Mouse (Mus musculus) hindbrain, embryonic 12.5 days (tissue): Measurements from ENCODE around the gene Olfr588-ps1. TPM values are rescaled to one million over a fixed set of nuclear protein-coding genes. Genes with fewer than 3 reads are reported as not detected.
"Not testable (repeated sequence)": the region's sequence is repeated elsewhere in the genome, so short reads cannot be mapped to it uniquely, and the experiment has no call there.

Experiments used
- ATAC-seq: fragments of 200-750 bp; cut with Nextera tagmentation; 2 replicates; pipeline ENCODE4 v1.8.0; 2017; ENCODE audit warnings: moderate TSS enrichment; ENCODE audit not compliant: low FRiP score
- H3K27ac ChIP-seq: fragments of 300-500 bp; sonication (generic); 2 replicates; pipeline ENCODE4 v1.5.1; 2016; ENCODE audit warnings: mild to moderate bottlenecking
- H3K27me3 ChIP-seq: fragments of 300-500 bp; sonication (generic); 2 replicates; pipeline ENCODE4 v1.6.1; 2016; ENCODE audit warnings: mild to moderate bottlenecking
- H3K36me3 ChIP-seq: fragments of 300-500 bp; sonication (generic); 2 replicates; pipeline ENCODE4 v1.6.1; 2016; ENCODE audit warnings: mild to moderate bottlenecking
- H3K4me1 ChIP-seq: fragments of 300-500 bp; sonication (generic); 2 replicates; pipeline ENCODE4 v1.6.1; 2016
- H3K4me2 ChIP-seq: fragments of 300-500 bp; sonication (generic); replicated peaks from 2 replicates; pipeline ENCODE4 v1.6.1; 2016; ENCODE audit warnings: mild to moderate bottlenecking
- H3K4me3 ChIP-seq: fragments of 300-500 bp; sonication (generic); 2 replicates; pipeline ENCODE4 v1.5.1; 2016; ENCODE audit warnings: mild to moderate bottlenecking
- H3K9ac ChIP-seq: fragments of 300-500 bp; sonication (generic); 2 replicates; pipeline ENCODE4 v1.6.1; 2016; ENCODE audit warnings: mild to moderate bottlenecking, moderate library complexity
- H3K9me3 ChIP-seq: fragments of 300-500 bp; sonication (generic); replicated peaks from 2 replicates; pipeline ENCODE4 v1.6.1; 2016; ENCODE audit warnings: mild to moderate bottlenecking
- WGBS: fragments of 180-500 bp; shearing (Covaris S2); methylation state at CpG from one replicate; pipeline ENCODE4 v1.1.7; 2016; 5-methylcytosine and 5-hydroxymethylcytosine counted together
- polyA plus RNA-seq: library from polyadenylated mRNA; unstranded; fragments of >200 nt; fragmentation: Nextera tagmentation; extraction: Ambion mirVana; gene quantifications from 2 replicates; pipeline ENCODE4 v1.2.1, GENCODE M21; 2016

Gene Olfr588-ps1
- not detected in 2 replicates for polyA plus RNA-seq

DNA sequence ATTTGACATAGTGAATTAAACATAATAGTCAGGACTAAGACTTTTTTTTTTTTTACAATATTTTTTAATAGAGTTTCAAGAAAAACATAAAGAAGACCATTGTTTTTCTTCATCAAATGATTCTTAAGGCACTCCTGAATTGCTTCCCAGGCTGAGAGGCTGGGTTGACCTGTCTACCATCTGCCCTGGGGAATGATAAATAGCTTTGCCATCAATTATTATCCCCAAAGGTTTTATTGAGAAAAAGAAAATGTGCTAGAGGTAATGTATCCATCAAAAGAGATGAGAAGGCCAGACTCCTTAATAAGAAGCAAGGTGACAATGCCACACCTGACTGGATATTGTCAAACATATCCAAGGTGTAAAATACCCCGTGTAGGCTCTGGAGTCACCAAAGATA is at the start of gene Olfr588-ps1:
Gene Olfr588-ps1, plus strand, starts transcription at position 301 of the 400 bp plus-strand sequence.
- no peak within 1 kb of the TSS for H3K4me2 ChIP-seq
- no peaks in the 10 kb centered on the region for H3K4me1 ChIP-seq
- no peak for ATAC-seq
- H3K4me3 ChIP-seq = no peak within 1 kb of the TSS
- H3K27me3 ChIP-seq = no peaks in the 10 kb centered on the region
- no peaks in the 10 kb centered on the region for H3K36me3 ChIP-seq
- no peak within 1 kb of the TSS for H3K27ac ChIP-seq
- H3K9me3 ChIP-seq = no peaks in the 10 kb centered on the region
- 92% methylated on average over 1 of the region's 1 CpGs for WGBS
- no peak within 1 kb of the TSS for H3K9ac ChIP-seq

- 93% methylated on average over 1 of the region's 1 CpGs for WGBS
- H3K9me3 ChIP-seq = no peaks in the 10 kb centered on the region
- no peaks in the 10 kb centered on the region for H3K27me3 ChIP-seq
- no peak within 1 kb of the TSS for H3K9ac ChIP-seq
- H3K4me1 ChIP-seq = no peaks in the 10 kb centered on the region
- H3K36me3 ChIP-seq = no peaks in the 10 kb centered on the region
- no peak for ATAC-seq
- no peak within 1 kb of the TSS for H3K27ac ChIP-seq
- H3K4me2 ChIP-seq = no peak within 1 kb of the TSS
- H3K4me3 ChIP-seq = no peak within 1 kb of the TSS
These were observed 43.3 kb upstream of the Olfr588-ps1 start, which contains the start of gene Olfr585 for GRCm38 (mm10) chr7:103097420-103097819. Gene Olfr585 (plus strand): TSS chr7:103097720.

DNA sequence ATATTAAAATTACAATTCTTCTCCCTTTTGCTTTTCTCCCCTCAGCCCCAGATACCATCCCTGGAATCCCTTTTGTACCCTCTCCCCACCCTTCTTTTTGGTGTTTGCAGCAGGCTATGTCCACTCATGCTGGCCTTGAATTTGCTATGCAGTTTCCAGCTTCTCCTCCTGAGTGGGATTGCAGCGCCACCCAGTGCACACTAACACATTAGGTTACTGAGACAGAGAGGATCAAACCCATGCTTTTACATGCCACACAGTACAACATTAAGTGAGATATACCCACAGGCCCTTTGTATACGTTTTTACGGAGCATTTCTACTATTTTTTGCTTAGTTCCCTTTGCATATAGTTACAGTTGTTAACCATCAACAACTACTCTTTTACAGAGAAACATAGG is 21.3 kb upstream of the Olfr588-ps1 start:
- Histone ChIP-seq H3K27me3 (no peaks in the 10 kb centered on the region), H3K4me2 (no peak overlapping the region), H3K9ac (no peak overlapping the region), H3K36me3 (no peaks in the 10 kb centered on the region), H3K9me3 (no peaks in the 10 kb centered on the region), H3K27ac (no peak overlapping the region), H3K4me1 (no peaks in the 10 kb centered on the region), H3K4me3 (no peak overlapping the region)
- no peak for ATAC-seq
- 50% methylated on average over 3 of the region's 3 CpGs for WGBS

DNA sequence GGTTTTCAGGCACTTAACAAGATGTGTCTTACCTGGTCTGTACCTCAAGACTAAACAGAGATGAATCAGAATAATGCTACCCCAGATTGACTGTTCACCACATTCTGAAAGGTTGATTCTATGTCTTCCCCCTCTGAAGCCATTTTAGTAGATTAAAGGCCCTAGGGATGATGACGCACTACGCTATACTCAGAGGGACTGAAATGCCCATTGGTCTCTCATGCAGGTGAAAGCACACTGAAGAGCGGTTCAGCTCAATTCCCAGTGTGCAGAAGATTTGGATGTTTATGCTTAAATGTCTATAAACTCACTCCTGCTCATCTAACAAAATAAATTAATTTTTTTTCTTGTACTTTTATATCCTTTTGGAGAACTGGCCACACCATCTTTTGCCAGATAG is 15.1 kb upstream of the Olfr588-ps1 start, which contains the start of gene Olfr586:
Gene Olfr586, minus strand, starts transcription at position 101 of the 400 bp plus-strand sequence.
- ATAC-seq = no peak
- no peak within 1 kb of the TSS for H3K9ac ChIP-seq
- H3K27ac ChIP-seq = no peak within 1 kb of the TSS
- H3K36me3 ChIP-seq = no peaks in the 10 kb centered on the region
- no peaks in the 10 kb centered on the region for H3K4me1 ChIP-seq
- H3K4me2 ChIP-seq = no peak within 1 kb of the TSS
- WGBS = 91% methylated on average over 3 of the region's 3 CpGs
- no peaks in the 10 kb centered on the region for H3K9me3 ChIP-seq
- no peaks in the 10 kb centered on the region for H3K27me3 ChIP-seq
- H3K4me3 ChIP-seq = no peak within 1 kb of the TSS

DNA sequence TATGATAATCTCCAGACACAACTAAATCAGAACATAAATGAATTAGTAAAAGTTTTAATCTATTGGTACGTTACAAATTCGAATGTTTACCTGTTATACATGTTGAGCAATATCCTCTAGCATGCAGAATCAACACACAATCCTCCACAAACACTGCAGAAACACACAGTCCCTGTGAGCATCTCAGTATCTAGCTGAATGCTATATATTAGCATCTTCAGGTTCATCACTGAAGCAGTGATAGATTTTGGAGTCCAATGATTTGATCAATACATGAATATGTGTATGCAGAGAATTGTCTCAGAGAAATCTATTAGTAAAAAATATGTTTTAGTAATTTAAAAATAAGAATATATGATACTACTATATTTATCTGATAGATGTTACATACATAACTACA is 15.6 kb downstream of the Olfr588-ps1 start, which contains the start of gene Olfr589:
Gene Olfr589, minus strand, starts transcription at position 101 of the 400 bp plus-strand sequence.
- ATAC-seq = no peak
- Histone ChIP-seq H3K9ac (no peak within 1 kb of the TSS), H3K9me3 (no peaks in the 10 kb centered on the region), H3K36me3 (no peaks in the 10 kb centered on the region), H3K27me3 (no peaks in the 10 kb centered on the region), H3K27ac (no peak within 1 kb of the TSS), H3K4me3 (no peak within 1 kb of the TSS), H3K4me1 (no peaks in the 10 kb centered on the region), H3K4me2 (no peak within 1 kb of the TSS)
- WGBS = 69% methylated on average over 2 of the region's 2 CpGs

DNA sequence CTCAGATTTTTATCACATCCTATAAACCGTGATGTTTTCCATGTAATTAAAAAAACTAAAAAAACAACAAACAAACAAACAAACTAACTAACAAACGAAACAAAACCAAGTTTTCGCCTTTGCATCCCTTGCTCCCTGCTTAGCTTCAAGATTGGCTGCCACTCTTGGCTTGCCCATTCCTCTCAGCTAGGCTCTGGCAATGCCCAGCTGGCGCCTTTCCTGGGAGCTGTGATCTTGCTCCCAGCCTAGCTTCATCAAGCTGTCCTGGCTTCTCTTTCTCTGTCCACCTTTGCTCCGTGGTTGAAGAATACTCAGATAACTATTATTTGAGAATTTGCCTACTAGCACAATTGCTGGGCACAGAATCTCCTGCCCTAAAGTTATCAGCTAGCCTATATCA is 29.0 kb downstream of the Olfr588-ps1 start:
- no peaks in the 10 kb centered on the region for H3K36me3 ChIP-seq
- ATAC-seq = no peak
- no peak overlapping the region for H3K27ac ChIP-seq
- WGBS = 85% methylated on average over 5 of the region's 5 CpGs
- H3K4me2 ChIP-seq = no peak overlapping the region
- H3K27me3 ChIP-seq = no peaks in the 10 kb centered on the region
- no peak overlapping the region for H3K9ac ChIP-seq
- no peak overlapping the region for H3K4me3 ChIP-seq
- H3K9me3 ChIP-seq = no peaks in the 10 kb centered on the region
- H3K4me1 ChIP-seq = no peaks in the 10 kb centered on the region

GRCm38 (mm10) chr7:103178240-103178639 is 37.6 kb downstream of the Olfr588-ps1 start, which contains the start of gene Olfr591:
Gene Olfr591 (minus strand): TSS chr7:103178340.
- 76% methylated on average over 1 of the region's 1 CpGs for WGBS
- Histone ChIP-seq H3K4me3 (no peak within 1 kb of the TSS), H3K27me3 (no peaks in the 10 kb centered on the region), H3K4me2 (no peak within 1 kb of the TSS), H3K4me1 (no peaks in the 10 kb centered on the region), H3K27ac (no peak within 1 kb of the TSS), H3K9ac (no peak within 1 kb of the TSS), H3K9me3 (peaks cover 5% of the 10 kb centered on the region), H3K36me3 (no peaks in the 10 kb centered on the region)
- no peak for ATAC-seq

DNA sequence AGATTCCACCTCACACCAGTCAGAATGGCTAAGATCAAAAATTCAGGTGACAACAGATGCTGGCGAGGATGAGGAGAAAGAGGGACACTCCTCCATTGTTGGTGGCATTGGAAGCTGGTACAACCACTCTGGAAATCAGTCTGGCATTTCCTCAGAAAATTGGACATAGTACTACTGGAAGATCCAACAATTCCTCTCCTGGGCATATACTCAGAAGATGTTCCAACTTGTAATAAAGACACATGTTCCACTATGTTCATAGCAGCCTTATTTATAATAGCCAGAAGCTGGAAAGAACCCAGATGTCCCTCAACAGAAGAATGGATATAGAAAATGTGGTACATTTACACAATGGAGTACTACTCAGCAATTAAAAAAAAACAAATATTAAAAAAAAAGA is 43.8 kb downstream of the Olfr588-ps1 start, which contains the start of gene Olfr592:
Gene Olfr592, plus strand, starts transcription at position 301 of the 400 bp plus-strand sequence.
- 83% methylated on average over 1 of the region's 1 CpGs for WGBS
- not testable (repeated sequence) for H3K4me3 ChIP-seq, H3K4me2 ChIP-seq, H3K4me1 ChIP-seq, ATAC-seq, H3K27me3 ChIP-seq, H3K9me3 ChIP-seq, H3K36me3 ChIP-seq, H3K9ac ChIP-seq, H3K27ac ChIP-seq

Other genes with a start within 250 kb of the Olfr588-ps1 start
- gene Olfr569, start 250.0 kb upstream of the Olfr588-ps1 start, polyA plus RNA-seq = not detected in 2 replicates
- gene Olfr570, start 246.3 kb upstream of the Olfr588-ps1 start, polyA plus RNA-seq = not detected in 2 replicates
- not detected in 2 replicates for gene Olfr571, start 223.3 kb upstream of the Olfr588-ps1 start, polyA plus RNA-seq
- not detected in 2 replicates for gene Olfr572, start 216.5 kb upstream of the Olfr588-ps1 start, polyA plus RNA-seq
- gene Olfr573-ps1, start 198.3 kb upstream of the Olfr588-ps1 start, polyA plus RNA-seq = not detected in 2 replicates
- not detected in 2 replicates for gene Olfr574, start 192.4 kb upstream of the Olfr588-ps1 start, polyA plus RNA-seq
- gene Olfr575, start 182.1 kb upstream of the Olfr588-ps1 start, polyA plus RNA-seq = not detected in 2 replicates
- gene Olfr576, start 178.2 kb upstream of the Olfr588-ps1 start, polyA plus RNA-seq = not detected in 2 replicates
- not detected in 2 replicates for gene Olfr577, start 164.9 kb upstream of the Olfr588-ps1 start, polyA plus RNA-seq
- gene Olfr578, start 151.6 kb upstream of the Olfr588-ps1 start, polyA plus RNA-seq = not detected in 2 replicates
- gene Olfr582, start 102.9 kb upstream of the Olfr588-ps1 start, polyA plus RNA-seq = not detected in 2 replicates
- gene Olfr583, start 89.6 kb upstream of the Olfr588-ps1 start, polyA plus RNA-seq = not detected in 2 replicates
- gene Olfr584, start 59.0 kb upstream of the Olfr588-ps1 start, polyA plus RNA-seq = not detected in 2 replicates
- not detected in 2 replicates for gene Olfr585, start 43.2 kb upstream of the Olfr588-ps1 start, polyA plus RNA-seq
- not detected in 2 replicates for gene Olfr586, start 15.2 kb upstream of the Olfr588-ps1 start, polyA plus RNA-seq
- gene Olfr589, start 15.5 kb downstream of the Olfr588-ps1 start, polyA plus RNA-seq = not detected in 2 replicates
- gene Olfr591, start 37.5 kb downstream of the Olfr588-ps1 start, polyA plus RNA-seq = not detected in 2 replicates
- gene Olfr592, start 43.9 kb downstream of the Olfr588-ps1 start, polyA plus RNA-seq = not detected in 2 replicates
- not detected in 2 replicates for gene Olfr593, start 71.0 kb downstream of the Olfr588-ps1 start, polyA plus RNA-seq
- gene Olfr594, start 76.1 kb downstream of the Olfr588-ps1 start, polyA plus RNA-seq = not detected in 2 replicates
- not detected in 2 replicates for gene Usp17ld, start 111.6 kb downstream of the Olfr588-ps1 start, polyA plus RNA-seq
- gene Olfr596, start 164.8 kb downstream of the Olfr588-ps1 start, polyA plus RNA-seq = not detected in 2 replicates
- gene Olfr597, start 175.4 kb downstream of the Olfr588-ps1 start, polyA plus RNA-seq = not detected in 2 replicates
- not detected in 2 replicates for gene Olfr598, start 182.7 kb downstream of the Olfr588-ps1 start, polyA plus RNA-seq
- not detected in 2 replicates for gene Olfr599, start 195.0 kb downstream of the Olfr588-ps1 start, polyA plus RNA-seq
- gene Olfr600, start 208.8 kb downstream of the Olfr588-ps1 start, polyA plus RNA-seq = not detected in 2 replicates
- gene Olfr601, start 221.8 kb downstream of the Olfr588-ps1 start, polyA plus RNA-seq = not detected in 2 replicates
- not detected in 2 replicates for gene Olfr603, start 245.3 kb downstream of the Olfr588-ps1 start, polyA plus RNA-seq